Mouse (Mus musculus) urinary bladder, postnatal 25 days (tissue): Measurements from ENCODE around the gene Fmo6.
A peak's percentile ranks its signal among the peaks of the same experiment; 100 is the strongest.

Experiments
- DNase-seq: peaks from one replicate; pipeline ENCODE4 v3.0.0; 2022; ENCODE audit warnings: low spot score

Gene Fmo6

GRCm38 (mm10) chr1:162937415-162937814 is at the start of gene Fmo6:
TSS of gene Fmo6 (minus strand) at chr1:162937515.
- DNase-seq = no peak

GRCm38 (mm10) chr1:162986777-162987176 is 49.5 kb upstream of the Fmo6 start:
- no peak for DNase-seq

GRCm38 (mm10) chr1:162986121-162986748 is 48.9 kb upstream of the Fmo6 start:
- DNase-seq = no peak

- no peak for DNase-seq
Measured at GRCm38 (mm10) chr1:162984428-162984827, 47.1 kb upstream of the Fmo6 start, which contains the start of gene Fmo3. TSS of gene Fmo3 (minus strand) at chr1:162984528.

- no peak for DNase-seq
Measured at GRCm38 (mm10) chr1:162963556-162963955, 26.2 kb upstream of the Fmo6 start.

- no peak for DNase-seq
Measured at GRCm38 (mm10) chr1:162957422-162957821, 20.1 kb upstream of the Fmo6 start.

GRCm38 (mm10) chr1:162953079-162953478 is 15.8 kb upstream of the Fmo6 start:
- DNase-seq = peak; percentile 20

- DNase-seq = no peak
Measured at GRCm38 (mm10) chr1:162949763-162950162, 12.4 kb upstream of the Fmo6 start.

- no peak for DNase-seq
Measured at GRCm38 (mm10) chr1:162947934-162948333, 10.6 kb upstream of the Fmo6 start.

- no peak for DNase-seq
Measured at GRCm38 (mm10) chr1:162946837-162947558, 9.7 kb upstream of the Fmo6 start.

- no peak for DNase-seq
Measured at GRCm38 (mm10) chr1:162943700-162944099, 6.4 kb upstream of the Fmo6 start.

GRCm38 (mm10) chr1:162938696-162939351 is 1.5 kb upstream of the Fmo6 start:
- DNase-seq = no peak

- no peak for DNase-seq
Measured at GRCm38 (mm10) chr1:162937970-162938695, 818 bp upstream of the Fmo6 start.

GRCm38 (mm10) chr1:162934374-162935012 is 2.8 kb downstream of the Fmo6 start:
- DNase-seq = no peak

GRCm38 (mm10) chr1:162932386-162932785 is 4.9 kb downstream of the Fmo6 start:
- no peak for DNase-seq

- no peak for DNase-seq
Measured at GRCm38 (mm10) chr1:162931880-162932279, 5.4 kb downstream of the Fmo6 start.

GRCm38 (mm10) chr1:162931310-162931875 is 5.9 kb downstream of the Fmo6 start:
- no peak for DNase-seq

GRCm38 (mm10) chr1:162930631-162931030 is 6.7 kb downstream of the Fmo6 start:
- DNase-seq = no peak

- DNase-seq = no peak
Measured at GRCm38 (mm10) chr1:162929146-162929545, 8.2 kb downstream of the Fmo6 start.

- no peak for DNase-seq
Measured at GRCm38 (mm10) chr1:162925121-162925520, 12.2 kb downstream of the Fmo6 start.

GRCm38 (mm10) chr1:162916661-162917060 is 20.7 kb downstream of the Fmo6 start:
- DNase-seq = no peak
